Mouse (Mus musculus) thymus, adult 2 months (tissue): ENCODE measurements around the gene Umps. TPM values are rescaled to one million over a fixed set of nuclear protein-coding genes. Genes with fewer than 3 reads are reported as not detected.

Experiments
- DNase-seq: peaks from one replicate; pipeline ENCODE4 v3.0.0; 2021
- H3K27ac ChIP-seq: fragments of 200-500 bp; 2 replicates; pipeline ENCODE4 v1.5.1; 2012; ENCODE audit warnings: low read length, control low read depth; ENCODE audit not compliant: control insufficient read depth, insufficient read depth
- H3K27me3 ChIP-seq: fragments of 200-500 bp; 2 replicates; pipeline ENCODE4 v1.6.1; 2012; ENCODE audit warnings: mild to moderate bottlenecking, low read length, moderate library complexity, mixed read lengths; ENCODE audit not compliant: control insufficient read depth, insufficient read depth
- H3K36me3 ChIP-seq: fragments of 200-500 bp; 2 replicates; pipeline ENCODE4 v1.6.1; 2012; ENCODE audit warnings: mild to moderate bottlenecking, low read length, moderate library complexity; ENCODE audit not compliant: control insufficient read depth, insufficient read depth
- H3K4me1 ChIP-seq: fragments of 200-500 bp; replicated peaks from 2 replicates; pipeline ENCODE4 v1.6.1; 2012; ENCODE audit warnings: low read length; ENCODE audit not compliant: control insufficient read depth, insufficient read depth
- H3K4me3 ChIP-seq: fragments of 200-500 bp; 2 replicates; pipeline ENCODE4 v1.5.1; 2012; ENCODE audit warnings: mild to moderate bottlenecking, low read length, control low read depth, moderate library complexity; ENCODE audit not compliant: control insufficient read depth, insufficient read depth
- CTCF ChIP-seq: fragments of 200-500 bp; IDR thresholded peaks from 2 replicates; pipeline ENCODE4 v1.5.1; 2012; ENCODE audit warnings: mild to moderate bottlenecking, control low read depth, low read length, moderate library complexity, borderline replicate concordance; ENCODE audit not compliant: control insufficient read depth, poor library complexity, insufficient read depth; ENCODE audit errors: extremely low read depth
- POLR2A ChIP-seq: fragments of 200-500 bp; IDR thresholded peaks from 2 replicates; pipeline ENCODE4 v1.6.1; 2012; ENCODE audit warnings: mild to moderate bottlenecking, low read length, control low read depth, moderate library complexity; ENCODE audit not compliant: control insufficient read depth, poor library complexity, insufficient read depth; ENCODE audit errors: extremely low read depth
- WGBS: fragments of 180-500 bp; shearing (Covaris S2); methylation state at CpG from one replicate; pipeline ENCODE4 v1.1.7; 2018; 5-methylcytosine and 5-hydroxymethylcytosine counted together
- polyA plus RNA-seq: library from polyadenylated mRNA; depleted of rRNA; stranded (reverse); fragments of >200 nt; gene quantifications from 2 replicates; pipeline ENCODE4 v1.2.3, GENCODE M21; 2012

The Umps gene
- polyA plus RNA-seq, 1 experiment = 14.7 TPM

- H3K27ac ChIP-seq = no peak overlapping the region
- H3K4me1 ChIP-seq = no peaks in the 10 kb centered on the region
- H3K27me3 ChIP-seq = no peaks in the 10 kb centered on the region
Observed at GRCm38 (mm10) chr16:33933411-33933810, 33.4 kb downstream of the Umps start.

GRCm38 (mm10) chr16:33932126-33932525, 34.7 kb downstream of the Umps start:
- H3K27me3 ChIP-seq = no peaks in the 10 kb centered on the region
- no peak overlapping the region for H3K4me3 ChIP-seq
- TF ChIP-seq POLR2A (no peak), CTCF (no peak)
- no peak for DNase-seq
- no peaks in the 10 kb centered on the region for H3K36me3 ChIP-seq
- no peak overlapping the region for H3K27ac ChIP-seq
- 84% methylated on average over 5 of the region's 5 CpGs for WGBS
- H3K4me1 ChIP-seq = no peaks in the 10 kb centered on the region

More at GRCm38 (mm10) chr16:33933411-33933810, 33.4 kb downstream of the Umps start:
- 96% methylated on average over 11 of the region's 11 CpGs for WGBS
- H3K4me3 ChIP-seq = no peak overlapping the region
- H3K36me3 ChIP-seq = no peaks in the 10 kb centered on the region
- TF ChIP-seq CTCF = no peak
- no peak for TF ChIP-seq POLR2A
- no peak for DNase-seq

GRCm38 (mm10) chr16:33931682-33932081, 35.2 kb downstream of the Umps start:
- Histone ChIP-seq H3K27me3 (no peaks in the 10 kb centered on the region), H3K27ac (no peak overlapping the region), H3K4me3 (no peak overlapping the region), H3K36me3 (no peaks in the 10 kb centered on the region), H3K4me1 (no peaks in the 10 kb centered on the region)
- no peak for TF ChIP-seq CTCF
- no peak for TF ChIP-seq POLR2A
- WGBS = 81% methylated on average over 2 of the region's 2 CpGs
- DNase-seq = no peak

DNA sequence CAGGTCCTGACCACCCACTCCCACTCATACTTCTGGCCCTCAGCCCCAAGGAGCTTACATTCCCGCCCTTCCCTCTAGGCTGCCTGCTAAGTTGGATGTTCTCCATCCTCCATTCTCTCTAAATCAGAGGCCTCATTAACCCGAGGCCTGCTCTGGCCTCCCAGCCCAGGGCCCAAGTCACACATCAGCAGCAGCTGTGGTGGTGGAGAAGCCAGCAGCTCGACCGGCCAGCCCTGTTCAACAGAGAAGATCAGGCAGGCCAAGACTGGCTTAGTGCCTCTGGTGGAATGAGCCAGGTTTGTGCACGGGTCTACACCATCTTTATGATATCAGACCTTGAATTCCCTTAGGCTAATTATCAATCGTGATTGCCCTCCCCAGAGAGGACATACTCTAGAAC, 36.1 kb downstream of the Umps start:
- no peak overlapping the region for H3K4me3 ChIP-seq
- no peak overlapping the region for H3K27ac ChIP-seq
- H3K36me3 ChIP-seq = no peaks in the 10 kb centered on the region
- no peak for DNase-seq
- WGBS = 88% methylated on average over 6 of the region's 6 CpGs
- no peaks in the 10 kb centered on the region for H3K27me3 ChIP-seq
- no peak for TF ChIP-seq CTCF
- TF ChIP-seq POLR2A = no peak
- H3K4me1 ChIP-seq = no peaks in the 10 kb centered on the region

- DNase-seq = no peak
- Histone ChIP-seq H3K4me1 (no peaks in the 10 kb centered on the region), H3K27ac (no peak overlapping the region), H3K36me3 (no peaks in the 10 kb centered on the region), H3K4me3 (no peak overlapping the region), H3K27me3 (no peaks in the 10 kb centered on the region)
- no peak for TF ChIP-seq CTCF
- no peak for TF ChIP-seq POLR2A
- WGBS = 78% methylated on average over 9 of the region's 9 CpGs
Observed at GRCm38 (mm10) chr16:33928788-33929462, 37.9 kb downstream of the Umps start.

GRCm38 (mm10) chr16:33927263-33927824, 39.5 kb downstream of the Umps start:
- Histone ChIP-seq H3K27ac (no peak overlapping the region), H3K4me3 (no peak overlapping the region), H3K36me3 (no peaks in the 10 kb centered on the region), H3K27me3 (no peaks in the 10 kb centered on the region), H3K4me1 (no peaks in the 10 kb centered on the region)
- WGBS = 94% methylated on average over 6 of the region's 6 CpGs
- TF ChIP-seq POLR2A (no peak), CTCF (no peak)
- no peak for DNase-seq
